Mouse (Mus musculus) Patski (cell line): ENCODE results near the gene Nrxn3. TPM values are rescaled to one million over a fixed set of nuclear protein-coding genes. Genes with fewer than 3 reads are reported as not detected.

Experiments
- ATAC-seq: fragments of 100-300 bp; one replicate; pipeline ENCODE4 v1.8.0; 2021
- CTCF ChIA-PET: fragments of 350-600 bp; sonication (Branson Sonifier 250); formaldehyde crosslinking; loops from one replicate; lab custom pipeline; 2022; ENCODE audit warnings: inconsistent platforms; lab: Charles Lee
- POLR2A ChIA-PET: fragments of 350-600 bp; sonication (Branson Sonifier 250); formaldehyde crosslinking; loops from one replicate; lab custom pipeline; 2022; ENCODE audit warnings: antibody characterized with exemption, inconsistent platforms; lab: Charles Lee
- DNase-seq: peaks from one replicate; pipeline ENCODE4 v3.0.0-alpha.2; 2011; ENCODE audit warnings: low read depth, low spot score
- H3K27me3 ChIP-seq: fragments of 371-371 bp; one replicate; pipeline ENCODE4 v1.5.1; 2021
- CTCF ChIP-seq: fragments of 100-300 bp; IDR thresholded peaks from one replicate; pipeline ENCODE4 v1.5.1; 2021
- in situ Hi-C: fragments of 300-500 bp; cut with MboI; formaldehyde crosslinking; loops from 3 replicates; pipeline ENCODE4 v1.11.1; 2018; ENCODE audit warnings: low pct_unique_long_range_greater_than_20kb, mixed read lengths
- polyA plus RNA-seq: library from polyadenylated mRNA; unstranded; gene quantifications from one replicate; pipeline ENCODE4 v1.2.3, GENCODE M21; 2021

Nrxn3 gene
- polyA plus RNA-seq, 1 experiment from 2014 or later = not detected

GRCm38 (mm10) chr12:89699469-89699868, 976.8 kb downstream of the Nrxn3 start:
- in situ Hi-C loops = no loop called here
- no peak for TF ChIP-seq CTCF
- ChIA-PET CTCF (no interaction called here), POLR2A (no interaction called here)
- no peaks in the 10 kb centered on the region for H3K27me3 ChIP-seq
- DNase-seq = no peak
- ATAC-seq = no peak

GRCm38 (mm10) chr12:89700937-89701458, 978.3 kb downstream of the Nrxn3 start:
- in situ Hi-C loops = no loop called here
- ATAC-seq (no peak), DNase-seq (no peak)
- no peaks in the 10 kb centered on the region for H3K27me3 ChIP-seq
- TF ChIP-seq CTCF = no peak
- ChIA-PET CTCF (no interaction called here), POLR2A (no interaction called here)

- TF ChIP-seq CTCF = no peak
- ATAC-seq = no peak
- in situ Hi-C loops = no loop called here
- no peaks in the 10 kb centered on the region for H3K27me3 ChIP-seq
- POLR2A ChIA-PET = no interaction called here
- DNase-seq = no peak
- CTCF ChIA-PET = no interaction called here
Observed at GRCm38 (mm10) chr12:89702931-89703330, 980.3 kb downstream of the Nrxn3 start.

GRCm38 (mm10) chr12:89707913-89708312, 985.2 kb downstream of the Nrxn3 start:
- TF ChIP-seq CTCF = no peak
- ATAC-seq = no peak
- ChIA-PET CTCF (no interaction called here), POLR2A (no interaction called here)
- in situ Hi-C loops = no loop called here
- no peak for DNase-seq
- no peaks in the 10 kb centered on the region for H3K27me3 ChIP-seq

- no peak for DNase-seq
- TF ChIP-seq CTCF = no peak
- no peaks in the 10 kb centered on the region for H3K27me3 ChIP-seq
- ChIA-PET CTCF (no interaction called here), POLR2A (no interaction called here)
- in situ Hi-C loops = no loop called here
- ATAC-seq = no peak
Observed at GRCm38 (mm10) chr12:89710459-89710858, 987.8 kb downstream of the Nrxn3 start.

- ATAC-seq = no peak
- ChIA-PET CTCF (no interaction called here), POLR2A (no interaction called here)
- DNase-seq = no peak
- TF ChIP-seq CTCF = no peak
- H3K27me3 ChIP-seq = no peaks in the 10 kb centered on the region
- in situ Hi-C loops = no loop called here
Observed at GRCm38 (mm10) chr12:89711791-89712190, 989.1 kb downstream of the Nrxn3 start.

- in situ Hi-C loops = no loop called here
Observed at GRCm38 (mm10) chr12:89719194-89720080, 996.8 kb downstream of the Nrxn3 start.

GRCm38 (mm10) chr12:89720945-89721344, 998.3 kb downstream of the Nrxn3 start:
- no peaks in the 10 kb centered on the region for H3K27me3 ChIP-seq
- DNase-seq (no peak), ATAC-seq (no peak)
- in situ Hi-C loops = no loop called here
- CTCF ChIA-PET = no interaction called here
- POLR2A ChIA-PET = no interaction called here
- no peak for TF ChIP-seq CTCF

More at GRCm38 (mm10) chr12:89719194-89720080, 996.8 kb downstream of the Nrxn3 start:
- H3K27me3 ChIP-seq = no peaks in the 10 kb centered on the region
- TF ChIP-seq CTCF = no peak
- no peak for ATAC-seq
- POLR2A ChIA-PET = no interaction called here
- CTCF ChIA-PET = no interaction called here
- no peak for DNase-seq

GRCm38 (mm10) chr12:89722462-89722861, 999.8 kb downstream of the Nrxn3 start:
- ATAC-seq = no peak

GRCm38 (mm10) chr12:89724048-89724447, 1001.4 kb downstream of the Nrxn3 start:
- in situ Hi-C loops = no loop called here
- ATAC-seq = no peak
- ChIA-PET CTCF (no interaction called here), POLR2A (no interaction called here)
- H3K27me3 ChIP-seq = no peaks in the 10 kb centered on the region
- no peak for DNase-seq
- no peak for TF ChIP-seq CTCF

More at GRCm38 (mm10) chr12:89722462-89722861, 999.8 kb downstream of the Nrxn3 start:
- H3K27me3 ChIP-seq = no peaks in the 10 kb centered on the region
- no peak for DNase-seq
- POLR2A ChIA-PET = no interaction called here
- in situ Hi-C loops = no loop called here
- CTCF ChIA-PET = no interaction called here
- TF ChIP-seq CTCF = no peak

GRCm38 (mm10) chr12:89742326-89742725, 1019.6 kb downstream of the Nrxn3 start:
- DNase-seq (no peak), ATAC-seq (no peak)
- CTCF ChIA-PET = no interaction called here
- TF ChIP-seq CTCF = no peak
- no peaks in the 10 kb centered on the region for H3K27me3 ChIP-seq
- in situ Hi-C loops = no loop called here
- POLR2A ChIA-PET = no interaction called here
